Mouse (Mus musculus): Measurements from ENCODE around the gene Gm2832.
"Not testable (repeated sequence)": the region's sequence is repeated elsewhere in the genome, so short reads cannot be mapped to it uniquely, and the experiment has no call there.

Gene Gm2832

GRCm38 (mm10) chr14:41278505-41278904, at the start of gene Gm2832:
Gene Gm2832, plus strand, starts transcription at chr14:41278805.
- not testable (repeated sequence) for DNase-seq

GRCm38 (mm10) chr14:41263296-41263695, 15.3 kb upstream of the Gm2832 start:
- DNase-seq: not testable (repeated sequence)

GRCm38 (mm10) chr14:41263853-41264755, 14.5 kb upstream of the Gm2832 start:
- DNase-seq: peak in 1 of 2 experiments; percentile 8

GRCm38 (mm10) chr14:41264756-41265566, 13.6 kb upstream of the Gm2832 start:
- DNase-seq: peak in 1 of 2 experiments; percentile 13

GRCm38 (mm10) chr14:41285965-41286364, 7.4 kb downstream of the Gm2832 start:
- not testable (repeated sequence) for DNase-seq

Data from spleen, adult 18-20 months (tissue).